Mouse (Mus musculus) c-Kit-negative CD71-positive TER-119-positive erythroid progenitor cells, embryonic 14.5 days (primary cell): ENCODE results near the gene Gfy.

Experiments
- DNase-seq: peaks from one replicate; pipeline ENCODE4 v3.0.0-alpha.2; 2013; ENCODE audit warnings: low read depth, low spot score

Gfy gene

DNA sequence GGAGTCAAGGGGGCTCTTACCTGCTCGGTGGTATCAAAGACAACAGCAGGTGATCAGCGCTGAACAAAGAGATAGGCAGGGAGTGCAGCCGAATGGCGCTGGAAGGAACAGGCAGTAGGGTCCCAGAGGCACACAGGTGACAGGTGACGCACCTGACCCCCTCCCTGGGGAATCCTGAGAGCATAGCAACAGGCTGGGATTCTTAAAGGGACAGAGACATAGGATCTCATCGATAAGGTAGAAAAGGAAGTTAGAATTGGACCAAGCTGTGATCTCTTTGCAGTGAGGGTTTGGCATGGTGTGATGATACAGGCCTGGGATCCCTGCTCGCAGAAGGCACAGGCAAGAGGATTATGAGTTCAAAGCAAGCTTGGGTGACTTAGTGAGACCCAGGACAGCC lies at the start of gene Gfy:
Gene Gfy, minus strand, starts transcription at position 101 of the 400 bp plus-strand sequence.
- no peak for DNase-seq

DNA sequence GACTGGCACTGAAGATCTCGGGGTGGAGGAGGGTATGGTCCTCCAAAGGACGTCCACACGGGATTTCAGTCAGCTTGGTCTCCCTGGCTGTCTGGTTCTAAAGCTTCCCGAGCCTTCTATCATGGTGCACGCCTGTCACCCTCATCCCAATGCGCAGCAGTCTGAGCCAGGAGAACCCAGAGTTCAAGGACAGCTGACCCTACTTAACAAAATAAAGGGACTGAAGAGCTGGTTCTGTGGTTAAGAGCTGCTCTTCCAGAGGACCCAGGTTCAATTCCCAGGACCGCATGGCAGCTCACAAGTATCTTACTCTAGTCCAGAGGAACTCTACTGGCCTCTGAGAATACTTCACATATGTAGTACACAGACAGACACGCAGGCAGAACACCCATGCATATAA lies 49.7 kb upstream of the Gfy start:
- DNase-seq = no peak

DNA sequence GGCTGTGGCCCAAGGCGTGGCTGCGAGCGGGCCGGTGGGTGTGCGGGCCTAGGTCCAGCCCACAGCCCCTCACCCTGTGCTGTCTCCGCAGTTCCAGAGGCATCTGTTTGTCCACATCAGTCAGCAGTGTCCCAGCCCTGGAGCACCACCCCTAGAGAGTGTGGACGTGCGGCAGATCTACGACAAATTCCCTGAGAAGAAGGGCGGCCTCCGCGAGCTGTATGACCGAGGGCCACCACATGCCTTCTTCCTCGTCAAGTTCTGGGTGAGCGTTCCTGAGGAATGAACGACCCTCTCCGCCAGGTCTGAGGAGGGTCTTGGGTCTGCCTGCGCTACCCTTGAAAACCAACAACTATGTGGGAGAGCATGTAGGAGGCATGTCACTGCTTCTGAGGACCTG lies 49.2 kb upstream of the Gfy start:
- no peak for DNase-seq

DNA sequence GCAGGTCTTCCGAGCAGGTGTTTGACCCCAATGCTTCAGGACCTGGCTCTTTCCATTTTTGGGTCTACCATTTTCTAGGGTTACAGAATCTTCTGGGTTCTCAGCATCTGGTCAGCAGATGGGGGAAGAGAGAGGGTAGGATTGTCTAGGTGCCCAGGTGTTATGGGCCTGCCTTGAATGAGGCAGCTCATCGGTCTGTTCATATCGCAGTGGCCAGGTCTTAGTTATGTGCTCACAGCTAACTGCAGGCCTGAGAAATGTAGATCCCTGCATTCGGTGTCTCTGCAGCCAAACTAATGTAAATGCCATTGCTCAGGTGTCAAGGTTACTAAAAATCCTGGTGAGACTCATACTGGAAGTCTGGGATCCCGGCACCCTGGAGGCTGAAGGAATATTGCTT lies 47.1 kb upstream of the Gfy start:
- DNase-seq = no peak

DNA sequence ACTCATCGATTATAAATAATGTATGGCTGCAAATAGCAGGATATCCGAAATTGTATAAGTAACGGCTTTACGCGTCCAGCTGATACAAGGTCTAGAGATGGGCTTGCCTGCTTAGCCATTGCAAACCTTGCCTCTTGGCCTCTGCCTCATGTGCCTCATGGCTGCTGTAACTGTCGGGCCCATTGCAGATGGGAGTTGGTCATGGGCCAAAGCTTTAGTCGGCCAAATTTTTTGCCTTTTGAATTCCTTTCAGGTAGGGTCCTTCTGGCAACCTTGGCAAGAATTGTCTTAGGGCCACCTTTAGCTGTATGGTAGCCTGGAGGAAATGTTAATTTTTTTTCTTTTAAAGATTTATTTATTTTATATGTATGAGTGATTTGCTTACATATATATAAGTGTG lies 45.5 kb upstream of the Gfy start:
- no peak for DNase-seq

DNA sequence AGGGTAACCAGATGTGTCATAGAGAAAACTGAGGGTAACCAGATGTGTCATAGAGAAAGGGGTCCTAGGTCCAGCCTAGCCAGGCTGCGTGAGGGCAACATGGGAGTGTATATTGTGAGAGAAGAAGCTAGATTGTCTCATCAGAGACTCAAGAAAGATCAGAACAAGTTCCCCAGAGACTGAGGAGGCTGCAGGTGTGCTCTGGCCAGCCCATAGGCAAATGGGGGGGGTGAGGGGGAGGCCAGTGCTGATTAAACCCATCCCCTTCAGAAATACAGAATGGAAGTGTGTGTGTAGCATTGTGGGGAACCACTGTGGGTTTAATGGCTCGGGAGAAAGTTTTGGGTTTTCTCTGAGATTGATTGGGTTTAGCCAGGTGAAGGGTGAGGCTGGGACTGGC lies 42.3 kb upstream of the Gfy start:
- no peak for DNase-seq

DNA sequence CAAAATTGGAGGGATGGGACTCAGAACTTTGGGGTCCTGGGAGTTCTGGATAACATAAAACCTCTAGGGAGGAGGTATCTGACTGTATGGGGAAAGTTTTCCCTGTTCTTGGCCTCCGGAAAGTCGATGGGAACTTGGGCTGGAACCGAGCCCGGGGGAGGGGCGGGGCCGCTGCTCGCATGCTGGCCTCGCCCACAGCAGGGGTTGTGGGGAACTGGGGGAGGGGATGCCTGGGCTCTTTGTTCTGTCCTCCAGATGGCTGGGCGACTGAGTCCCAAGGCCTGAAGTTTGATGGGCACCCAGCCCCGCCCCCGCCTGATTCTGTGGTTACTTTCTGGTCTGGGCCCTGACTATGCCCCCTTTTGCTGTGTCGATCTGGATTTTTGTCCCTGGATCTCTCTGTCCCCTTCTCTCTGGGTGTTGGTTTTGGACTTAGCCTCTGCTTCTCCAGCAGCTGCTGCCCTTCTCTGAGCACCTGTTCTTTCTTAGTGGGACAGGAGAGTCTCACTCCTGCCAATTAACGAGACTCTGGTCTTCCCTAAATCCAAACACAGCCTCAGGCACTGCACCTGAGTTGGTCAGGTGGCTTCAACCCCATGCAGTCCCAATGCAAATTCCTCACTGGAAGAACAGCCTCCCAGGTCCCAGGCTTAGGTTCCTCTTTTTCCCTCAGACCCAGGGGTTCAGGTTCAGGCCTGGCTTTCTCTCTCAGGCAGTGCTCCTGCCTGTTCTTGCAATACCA lies 37.2 kb upstream of the Gfy start:
- no peak for DNase-seq

DNA sequence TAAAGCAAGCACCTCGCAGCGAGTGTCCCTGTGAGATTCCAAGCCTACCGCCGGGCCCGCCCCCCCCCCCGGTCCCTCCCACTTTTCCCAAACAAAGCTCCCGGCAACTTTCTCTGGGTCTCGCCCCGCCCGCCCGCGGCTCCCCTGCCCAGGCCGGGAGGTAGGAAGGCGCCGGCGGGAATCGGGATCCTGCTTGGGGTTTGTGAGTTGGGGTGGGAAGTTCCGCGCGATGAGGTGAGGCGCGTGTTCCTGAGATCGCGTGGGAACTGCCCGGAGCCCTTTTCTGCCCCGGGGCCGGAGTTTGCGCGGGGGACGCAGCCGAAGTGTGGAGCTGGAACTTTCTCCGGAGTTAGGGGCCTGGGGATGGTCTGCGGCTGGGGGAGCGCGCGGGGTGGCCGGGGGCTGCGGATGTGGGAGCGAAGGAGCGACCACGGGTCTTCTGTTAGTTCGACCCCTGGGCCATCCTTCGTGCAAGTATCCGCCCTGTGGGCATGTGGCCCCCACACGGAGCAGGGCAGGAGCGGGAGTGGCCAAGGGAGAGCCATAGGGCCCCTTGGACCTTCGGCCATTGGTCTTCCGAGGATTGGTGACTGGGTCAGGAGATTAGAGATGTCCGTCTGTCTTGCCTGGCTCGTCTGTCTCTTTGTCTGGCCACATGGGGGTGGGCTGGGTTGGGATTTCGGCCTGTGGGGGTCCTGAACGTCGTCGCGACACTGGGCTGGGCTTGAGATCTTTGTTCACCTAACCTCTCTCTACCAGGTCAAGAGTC lies 36.5 kb upstream of the Gfy start, which contains the start of gene Tead2:
Gene Tead2, plus strand, starts transcription at position 81 of the 769 bp plus-strand sequence.
- no peak for DNase-seq

DNA sequence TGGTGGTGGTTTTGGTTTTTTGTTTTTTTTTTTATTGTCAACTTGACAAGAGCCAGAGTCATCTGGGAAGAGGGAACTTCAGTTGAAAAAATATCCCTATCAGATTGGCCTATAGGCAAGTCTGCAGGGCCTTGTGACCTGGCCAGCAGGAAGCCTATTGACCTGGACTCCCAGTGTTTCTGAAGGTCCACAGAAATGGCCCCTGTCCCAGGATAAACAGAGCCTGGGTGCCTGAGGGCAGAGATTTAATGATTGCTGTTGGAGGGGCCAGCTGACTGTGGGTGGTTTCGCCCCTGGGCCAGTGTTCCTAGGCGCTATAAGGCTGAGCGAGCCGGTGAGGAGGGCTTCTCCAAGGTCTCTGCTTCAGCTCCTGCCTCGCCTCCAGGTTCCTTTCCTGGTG lies 34.3 kb upstream of the Gfy start:
- DNase-seq = no peak

DNA sequence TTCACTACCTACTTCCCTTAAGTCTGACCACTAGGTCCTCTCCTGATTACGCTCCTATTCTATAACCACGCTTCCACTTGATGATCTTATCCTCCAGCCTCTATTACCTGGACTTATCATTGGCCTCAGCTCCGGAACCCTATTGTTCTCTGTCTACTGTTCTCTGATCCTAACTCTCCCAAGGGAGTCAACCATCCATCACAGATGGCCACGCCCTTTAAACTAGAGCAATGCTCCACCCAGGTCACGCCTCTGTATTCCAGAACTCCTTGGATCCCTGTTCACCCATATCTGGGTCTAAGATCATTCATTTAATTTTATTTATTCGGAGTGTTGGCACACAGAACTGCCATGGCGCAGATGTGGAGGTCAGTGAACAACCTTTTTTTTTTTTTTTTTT lies 33.0 kb upstream of the Gfy start:
- peak; percentile 5 for DNase-seq

DNA sequence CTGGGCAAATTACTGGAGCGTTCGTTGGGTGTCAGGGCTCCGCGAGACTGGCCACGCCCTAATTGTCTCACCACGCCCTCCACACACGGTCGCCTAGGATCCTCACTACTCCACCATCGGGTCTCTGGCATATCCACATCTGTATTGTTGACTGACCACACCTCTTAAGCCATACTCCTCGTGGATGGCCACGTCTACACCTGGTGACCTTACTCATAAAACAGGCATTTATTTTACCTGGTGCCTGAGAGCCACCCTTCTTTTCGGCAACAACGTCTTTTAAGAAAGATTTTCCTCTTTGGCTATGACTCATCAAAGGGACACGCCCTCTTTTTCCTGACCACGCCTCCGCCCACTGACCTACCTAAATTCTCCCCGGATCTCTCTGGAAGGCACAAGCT lies 32.5 kb upstream of the Gfy start, which contains the start of gene Dkkl1:
Gene Dkkl1, minus strand, starts transcription at position 297 of the 401 bp plus-strand sequence.
- DNase-seq = peak; percentile 52

DNA sequence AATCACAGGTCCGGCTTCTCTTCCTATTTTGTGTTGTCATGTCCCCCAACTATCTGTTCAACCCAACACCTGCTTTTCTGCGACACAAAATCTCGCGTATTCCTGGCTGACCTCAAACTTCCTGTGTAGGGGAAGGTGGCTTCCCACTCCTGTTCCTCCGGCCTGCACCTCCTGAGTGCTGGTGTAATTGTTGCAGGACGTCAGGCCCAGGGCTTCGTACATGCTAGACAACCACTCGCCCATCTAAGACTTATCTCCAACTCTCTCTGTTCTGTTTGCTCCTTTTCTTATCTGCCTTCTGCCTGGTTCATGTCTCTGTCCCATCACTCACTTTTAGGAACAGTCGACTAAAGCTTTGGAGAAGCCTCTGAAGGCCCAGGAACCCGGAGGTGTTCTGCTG lies 31.7 kb upstream of the Gfy start:
- DNase-seq = no peak

DNA sequence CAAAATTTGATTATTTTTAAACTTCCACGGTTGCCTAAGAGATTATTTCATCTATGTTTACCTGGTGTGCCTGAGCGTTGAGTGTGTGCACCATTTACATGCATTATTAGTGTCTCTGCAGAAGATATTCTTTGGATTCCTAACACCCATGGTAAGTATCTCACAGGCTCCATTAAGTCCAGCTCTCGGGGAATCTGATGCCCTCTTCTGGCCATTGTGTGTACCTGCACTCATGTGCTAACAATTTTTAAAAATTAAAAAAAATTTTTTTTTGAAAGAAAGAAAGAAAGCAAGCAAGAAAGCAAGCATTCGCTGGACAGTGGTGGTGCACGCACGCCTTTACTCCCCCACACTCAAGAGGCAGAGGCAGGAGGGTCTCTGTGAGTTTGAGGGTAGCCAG lies 28.9 kb upstream of the Gfy start:
- no peak for DNase-seq

DNA sequence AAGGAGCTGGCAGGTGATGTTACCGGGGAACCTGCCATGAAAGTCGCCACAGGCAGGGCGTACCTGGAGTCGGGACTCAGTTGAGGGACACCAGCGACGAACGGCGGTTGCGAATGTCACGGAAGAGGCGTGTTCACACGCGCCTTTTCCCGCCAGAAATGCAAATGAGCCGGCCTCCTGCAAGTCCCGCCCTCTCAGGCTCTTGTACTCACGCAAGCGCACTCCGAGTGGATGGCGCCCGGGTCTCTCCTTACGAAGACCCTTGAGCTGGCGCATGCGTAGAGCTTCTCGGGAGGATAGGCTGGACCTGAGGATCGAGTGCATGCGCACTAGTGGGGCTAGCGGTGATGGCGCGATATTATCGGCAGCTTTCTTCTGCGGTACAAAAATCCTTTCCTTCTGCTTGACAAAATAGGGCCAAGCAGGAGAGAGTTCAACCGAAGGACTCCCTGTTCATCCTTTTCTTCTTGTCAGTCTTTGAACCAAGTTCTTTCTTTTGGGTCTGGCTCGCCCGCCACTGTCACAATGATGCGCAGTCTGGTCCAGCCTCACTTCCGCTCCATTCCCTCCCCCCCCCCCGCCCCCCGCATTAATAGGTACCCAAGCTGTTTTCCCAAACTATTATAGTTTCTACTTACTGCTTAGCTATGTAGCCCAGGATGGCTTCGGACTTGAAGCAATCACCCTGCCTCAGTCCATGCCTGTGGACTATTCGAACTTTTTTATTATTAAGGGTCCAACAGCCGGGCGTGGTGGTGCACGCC lies 25.2 kb upstream of the Gfy start, which contains the start of gene Ccdc155:
Gene Ccdc155, minus strand, starts transcription at position 513 of the 764 bp plus-strand sequence.
- peak; percentile 54 for DNase-seq

DNA sequence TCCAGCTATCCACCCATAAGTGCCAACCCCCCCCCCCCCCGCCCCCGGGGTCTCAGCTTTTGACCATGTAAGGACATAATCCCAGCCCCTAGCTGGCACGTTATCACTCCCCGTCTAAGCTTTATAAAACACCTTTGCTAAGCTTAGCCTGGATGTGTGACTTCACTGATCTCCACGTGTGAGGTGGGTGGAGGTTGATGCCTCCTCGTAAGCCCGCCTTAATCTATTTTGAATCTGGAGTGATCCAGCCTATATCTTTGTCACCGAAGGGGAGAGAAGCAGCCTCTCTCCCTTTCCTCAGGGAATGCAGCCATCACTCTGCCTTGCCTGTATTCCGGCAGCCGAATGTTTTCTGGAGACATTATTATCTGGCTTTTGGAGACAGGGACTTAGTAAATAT lies 23.3 kb upstream of the Gfy start:
- no peak for DNase-seq

DNA sequence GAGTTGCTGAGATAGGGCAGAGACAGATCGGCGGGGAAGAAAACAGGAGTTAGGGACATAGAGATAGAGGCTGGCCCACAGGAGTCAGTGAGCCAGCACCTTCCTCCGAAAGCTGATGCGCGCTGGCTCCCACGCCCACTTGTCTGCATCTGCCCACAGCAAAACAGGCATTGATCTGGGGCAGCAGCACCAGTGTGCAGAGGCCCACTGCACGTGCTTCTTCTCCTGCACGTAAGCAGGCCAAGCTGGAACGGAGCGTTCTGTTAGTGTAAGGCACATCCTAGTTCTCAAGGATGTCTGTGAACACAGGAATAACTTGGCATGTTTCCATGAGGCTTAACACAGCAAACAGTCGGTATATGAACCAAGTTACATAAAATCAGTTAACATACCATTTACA lies 19.6 kb upstream of the Gfy start:
- DNase-seq = no peak

DNA sequence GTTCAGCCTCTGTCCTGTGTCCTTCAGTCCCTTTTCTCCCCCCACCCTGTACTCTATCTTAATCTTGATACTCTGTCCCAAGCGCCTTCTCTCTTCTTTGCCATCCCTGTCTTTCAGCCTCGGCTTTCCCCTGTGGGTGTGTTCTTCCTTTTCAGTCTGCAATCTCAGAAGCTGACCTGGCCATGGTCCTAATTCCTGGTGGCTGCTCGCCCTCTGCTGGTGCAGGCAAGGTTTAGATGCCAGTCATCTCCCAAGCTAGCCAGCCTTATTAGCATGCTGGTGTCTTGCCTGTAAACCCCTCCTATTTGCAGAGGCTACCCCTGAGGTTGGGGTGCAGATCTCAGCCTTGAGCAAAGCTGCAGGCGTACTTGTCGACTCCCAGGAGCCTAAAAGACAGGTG lies 19.1 kb upstream of the Gfy start:
- no peak for DNase-seq

DNA sequence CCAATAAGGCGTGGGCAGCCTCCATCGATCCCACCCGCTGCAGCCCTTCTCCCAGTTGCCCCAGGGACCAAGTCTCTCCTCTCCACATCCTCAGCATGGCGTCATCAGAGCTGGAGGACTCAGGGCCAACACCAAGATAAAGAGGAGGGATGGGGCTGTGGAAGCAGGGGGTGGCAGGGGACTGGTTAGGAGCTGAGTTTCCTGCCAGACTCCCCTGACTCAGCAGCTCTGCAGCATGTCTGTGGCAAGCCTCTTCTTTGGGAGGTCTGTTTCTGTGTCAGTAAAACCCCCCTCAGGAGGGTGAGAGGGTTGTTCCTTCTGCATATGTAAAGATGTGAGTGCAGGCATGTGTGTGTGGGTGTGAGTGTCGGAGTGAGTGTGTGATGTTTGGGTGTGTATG lies 17.6 kb upstream of the Gfy start:
- no peak for DNase-seq

DNA sequence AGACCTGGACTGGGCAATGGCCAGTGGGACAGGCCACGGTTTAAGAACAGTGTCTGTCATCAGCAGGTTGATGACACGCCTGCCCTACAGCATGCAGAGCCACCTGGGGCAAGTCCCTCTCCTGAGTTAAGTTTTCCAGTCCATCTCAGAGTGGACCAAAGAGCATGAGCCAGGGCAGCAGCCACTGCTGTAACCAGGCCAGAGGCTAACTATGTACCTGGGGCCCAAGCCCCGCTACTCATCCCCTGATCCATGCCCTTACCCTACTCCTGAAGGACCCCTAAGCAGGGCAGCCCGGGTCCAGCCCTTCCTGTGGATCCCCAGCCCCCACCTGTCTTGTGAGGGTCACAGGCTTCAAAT lies 16.8 kb upstream of the Gfy start:
- DNase-seq = no peak

DNA sequence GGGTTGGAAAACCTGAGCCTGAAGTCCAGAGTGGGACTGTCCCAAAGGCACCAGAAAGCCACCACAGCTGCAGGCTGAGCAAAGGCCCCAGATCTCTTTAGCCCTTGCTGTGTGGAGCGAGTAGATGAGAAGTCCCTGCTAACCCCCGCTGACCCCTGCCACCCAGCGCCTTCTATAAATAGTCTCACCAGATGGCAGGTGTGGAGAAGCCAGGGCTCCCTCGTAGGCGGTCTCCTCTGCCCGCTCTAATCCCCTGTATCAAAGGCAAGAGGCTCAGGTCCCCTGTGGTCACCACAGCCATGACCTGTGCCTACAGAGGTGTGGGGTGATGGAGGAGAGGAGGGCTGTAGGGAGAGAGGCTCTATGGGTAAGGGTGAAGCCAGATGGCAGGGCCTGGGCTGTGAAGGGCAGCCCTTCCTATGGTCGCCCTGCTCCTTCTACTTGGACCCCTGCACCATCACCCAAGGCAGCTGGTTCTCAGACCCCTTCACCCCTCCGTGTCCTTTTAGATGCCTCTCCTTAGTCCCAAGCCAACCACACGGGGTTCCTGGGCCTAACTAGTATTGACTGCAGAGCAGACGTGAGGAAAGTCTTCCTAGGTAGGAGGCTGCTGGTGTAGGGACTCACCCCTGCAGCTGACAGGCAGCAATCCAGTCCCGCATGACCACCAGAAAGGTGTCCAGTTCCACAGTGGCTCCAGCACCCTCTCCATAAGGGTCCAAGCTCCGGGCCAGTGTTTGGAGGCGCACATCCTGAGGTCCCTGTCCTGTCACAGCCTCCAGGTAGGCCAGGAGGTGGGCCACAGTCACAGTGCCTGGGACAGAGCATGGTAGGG lies 16.2 kb upstream of the Gfy start:
- DNase-seq = no peak
